Mouse (Mus musculus) C3H10T1/2 (cell line): ENCODE results near the gene Bcan. TPM values are rescaled to one million over a fixed set of nuclear protein-coding genes. Genes with fewer than 3 reads are reported as not detected.

Experiments used
- polyA plus RNA-seq, 2 experiments: library from polyadenylated mRNA; unstranded; fragments of >200 nt; fragmentation: generic; extraction: Trizol; gene quantifications; one replicate each; pipeline ENCODE4 v1.2.1; 2012; ENCODE audit warnings: missing spikeins in 2 of 2

The Bcan gene
- not detected for polyA plus RNA-seq

GRCm38 (mm10) chr3:88000181-88000580 lies at the start of gene Bcan:
Gene Bcan (minus strand): TSS chr3:88000230.

DNA sequence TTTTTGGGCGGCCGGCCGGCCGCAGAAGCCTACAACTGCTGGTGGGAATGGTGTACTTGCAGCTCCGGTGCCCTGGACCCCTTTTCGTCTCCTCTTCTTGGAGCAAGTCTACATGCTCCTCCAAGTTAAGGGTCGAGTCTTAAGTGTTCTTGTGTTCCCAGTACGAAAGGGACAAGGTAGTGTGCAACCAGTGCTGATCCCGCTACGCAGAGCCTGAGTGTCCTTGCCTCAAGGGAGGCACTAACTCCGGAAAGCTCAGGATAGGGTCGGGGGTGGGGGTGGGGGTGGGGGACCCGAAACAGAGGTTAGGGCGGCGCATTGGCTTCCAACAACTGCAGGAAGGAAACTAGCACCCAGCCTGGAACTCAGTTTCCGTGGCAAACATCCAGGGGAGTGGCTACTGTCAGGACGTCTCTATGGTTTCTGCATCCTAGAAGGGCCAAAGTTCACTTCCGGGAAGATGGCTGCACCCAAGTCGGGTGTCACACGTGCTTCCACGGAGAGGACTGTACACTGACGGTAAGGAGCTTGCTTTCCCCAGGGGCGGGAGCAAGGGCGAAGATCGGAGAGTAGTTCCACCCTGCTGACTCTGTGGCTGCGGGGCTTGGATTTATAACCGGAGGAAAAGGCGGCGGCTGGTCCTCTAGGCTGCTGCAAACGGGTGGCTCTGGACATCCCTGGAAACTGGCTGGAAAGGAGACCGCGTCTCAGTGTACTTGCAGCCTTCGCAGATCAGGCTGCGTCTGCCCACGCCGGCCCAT lies 42.8 kb upstream of the Bcan start, which contains the start of gene Gpatch4:
TSS of gene Gpatch4 (plus strand) at position 448 of the 761 bp plus-strand sequence.

GRCm38 (mm10) chr3:88027434-88028186 lies 27.6 kb upstream of the Bcan start, which contains the start of gene Hapln2:
Gene Hapln2 (minus strand): TSS chr3:88027583.

DNA sequence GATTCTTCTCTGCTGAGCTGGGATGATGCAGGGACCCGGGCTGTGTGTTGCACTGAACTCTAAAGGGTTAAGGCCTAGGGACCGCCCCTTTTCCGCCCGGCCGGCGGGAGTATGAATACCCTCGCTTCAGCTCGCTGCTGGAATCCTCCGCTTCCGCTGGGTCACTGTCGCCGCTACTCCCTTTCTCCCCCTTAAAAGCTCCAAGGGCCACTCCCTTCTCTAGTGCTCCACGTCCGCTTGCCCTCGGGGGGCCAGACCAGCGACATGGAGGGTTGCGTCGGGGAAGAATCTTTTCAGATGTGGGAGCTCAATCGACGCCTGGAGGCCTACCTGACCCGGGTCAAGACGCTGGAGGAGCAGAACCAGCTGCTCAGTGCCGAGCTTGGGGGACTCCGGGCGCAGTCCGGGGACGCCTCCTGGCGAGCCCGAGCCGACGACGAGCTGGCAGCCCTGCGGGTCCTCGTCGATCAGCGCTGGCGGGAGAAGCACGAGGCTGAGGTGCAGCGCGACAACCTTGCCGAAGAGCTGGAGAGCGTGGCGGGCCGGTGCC lies 29.0 kb downstream of the Bcan start, which contains the start of gene Nes:
TSS of gene Nes (plus strand) at position 140 of the 550 bp plus-strand sequence.

DNA sequence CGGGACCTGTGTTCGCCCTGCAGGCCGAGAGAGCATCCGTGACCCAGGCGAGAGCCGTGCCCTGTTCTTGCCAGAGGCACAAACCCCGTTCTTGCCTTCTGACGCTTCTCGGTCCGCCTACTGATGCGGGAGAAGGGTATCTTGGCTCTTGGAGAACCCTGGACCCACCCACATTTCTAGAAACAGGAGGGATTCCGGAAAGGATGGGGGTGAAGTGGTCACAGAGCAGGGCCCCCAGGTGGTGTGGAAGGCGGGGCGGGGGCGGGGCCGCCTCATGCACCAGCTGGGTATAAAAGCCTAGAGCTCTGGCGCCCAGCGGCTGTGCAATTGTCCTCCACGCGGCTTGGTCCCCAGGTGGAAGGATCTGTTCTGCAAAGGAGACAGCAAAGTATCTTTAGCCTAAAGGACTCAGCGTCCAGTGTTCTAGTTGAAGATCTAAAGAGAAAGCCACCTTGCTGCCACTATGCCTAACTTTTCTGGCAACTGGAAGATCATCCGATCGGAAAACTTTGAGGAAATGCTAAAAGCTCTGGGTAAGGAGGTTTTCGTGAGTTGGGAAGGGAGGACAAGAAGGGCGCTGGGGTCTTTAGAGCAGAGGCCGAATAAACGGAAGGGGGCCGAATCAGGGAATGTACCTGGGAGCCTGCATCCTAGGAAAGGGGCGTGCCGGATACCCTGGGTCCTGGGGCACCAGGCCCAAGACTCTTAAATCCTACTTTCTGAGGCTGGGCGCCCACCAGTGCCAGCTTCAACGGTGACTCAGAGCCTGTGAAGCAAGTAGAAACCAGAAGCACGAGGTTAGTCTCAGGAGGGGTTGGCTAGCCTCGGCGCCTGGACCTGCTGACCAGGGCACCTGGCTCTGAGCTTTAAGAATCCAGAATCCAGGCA lies 51.4 kb downstream of the Bcan start, which contains the start of gene Crabp2:
TSS of gene Crabp2 (plus strand) at position 289 of the 888 bp plus-strand sequence.

Other genes starting within 250 kb of the Bcan start
- not detected for gene Ntrk1, start 205.1 kb downstream of the Bcan start, polyA plus RNA-seq
- not detected for gene Insrr, start 203.3 kb downstream of the Bcan start, polyA plus RNA-seq
- gene Pear1, start 175.9 kb downstream of the Bcan start, polyA plus RNA-seq, result 10 to 100 TPM; 13.4 to 32.4 TPM
- under 1 TPM in 1 of 2 experiments, not detected in 1; 0.01 TPM for gene Sh2d2a, start 153.5 kb downstream of the Bcan start, polyA plus RNA-seq
- 10 to 100 TPM; 30.7 to 50.3 TPM for gene Prcc, start 114.6 kb downstream of the Bcan start, polyA plus RNA-seq
- 100 to 1,000 TPM; 155 to 249 TPM for gene Hdgf, start 93.9 kb downstream of the Bcan start, polyA plus RNA-seq
- 10 to 100 TPM; 55.0 to 92.7 TPM for gene Mrpl24, start 80.7 kb downstream of the Bcan start, polyA plus RNA-seq
- gene Isg20l2, start 69.9 kb downstream of the Bcan start, polyA plus RNA-seq, result 10 to 100 TPM in 1 of 2 experiments, 1 to 10 TPM in 1; 3.8 to 16.4 TPM
- gene Rrnad1, start 69.5 kb downstream of the Bcan start, polyA plus RNA-seq, result 1 to 10 TPM; 1.3 to 9.6 TPM
- 1 to 10 TPM; 1.8 to 6.7 TPM for gene Crabp2, start 51.6 kb downstream of the Bcan start, polyA plus RNA-seq
- 1 to 10 TPM; 1.6 to 1.9 TPM for gene Nes, start 29.2 kb downstream of the Bcan start, polyA plus RNA-seq
- not detected for gene Hapln2, start 27.4 kb upstream of the Bcan start, polyA plus RNA-seq
- 1 to 10 TPM; 8.1 to 8.2 TPM for gene Gpatch4, start 42.9 kb upstream of the Bcan start, polyA plus RNA-seq
- 100 to 1,000 TPM; 274 to 276 TPM for gene Naxe, start 58.3 kb upstream of the Bcan start, polyA plus RNA-seq
- under 1 TPM in 1 of 2 experiments, not detected in 1; 0.05 TPM for gene Ttc24, start 78.1 kb upstream of the Bcan start, polyA plus RNA-seq
- 10 to 100 TPM; 24.1 to 30.5 TPM for gene Iqgap3, start 81.7 kb upstream of the Bcan start, polyA plus RNA-seq
- gene Mef2d, start 142.1 kb upstream of the Bcan start, polyA plus RNA-seq, result 10 to 100 TPM in 1 of 2 experiments, 1 to 10 TPM in 1; 7.3 to 18.8 TPM